Mouse (Mus musculus) testis, adult 10 weeks (tissue): ENCODE results near the gene Cpeb1. TPM values are rescaled to one million over a fixed set of nuclear protein-coding genes. Genes with fewer than 3 reads are reported as not detected.

Experiments used
- polyA plus RNA-seq: library from polyadenylated mRNA; stranded (reverse); fragments of 350-450 nt; fragmentation: Illumina TruSeq; extraction: RNeasy Lipid Tissue Mini Kit (QIAGEN cat#74804); gene quantifications from one replicate; pipeline ENCODE4 v1.2.3, GENCODE M21; 2014; ENCODE audit warnings: low read depth, low replicate concordance

The Cpeb1 gene
- polyA plus RNA-seq = 18.3 TPM

DNA sequence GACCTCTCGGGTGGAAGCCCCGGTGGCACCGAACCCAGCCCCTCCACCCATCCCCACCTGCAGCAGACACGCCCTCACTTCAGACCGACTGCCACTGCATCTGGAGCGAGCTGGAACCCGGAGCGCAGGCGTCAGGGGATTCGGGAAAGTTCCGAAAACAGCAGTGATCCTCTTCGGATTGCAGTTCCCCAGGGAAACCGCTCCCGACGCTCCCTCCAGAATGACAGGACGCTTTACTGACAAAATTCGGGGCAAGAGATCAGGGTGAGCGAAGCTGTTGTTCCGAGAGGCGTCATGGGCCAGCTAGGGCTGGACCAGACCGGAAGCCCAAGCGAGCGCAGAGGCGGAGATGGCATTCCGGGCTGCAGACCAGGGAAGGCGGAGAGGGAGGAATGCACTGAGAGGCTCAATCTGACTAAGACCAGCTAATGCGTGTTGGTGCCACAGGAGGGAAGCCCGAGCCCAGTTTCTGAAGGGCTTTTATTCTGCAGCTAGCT lies at the start of gene Cpeb1:
Gene Cpeb1, minus strand, starts transcription at position 311 of the 497 bp plus-strand sequence.

DNA sequence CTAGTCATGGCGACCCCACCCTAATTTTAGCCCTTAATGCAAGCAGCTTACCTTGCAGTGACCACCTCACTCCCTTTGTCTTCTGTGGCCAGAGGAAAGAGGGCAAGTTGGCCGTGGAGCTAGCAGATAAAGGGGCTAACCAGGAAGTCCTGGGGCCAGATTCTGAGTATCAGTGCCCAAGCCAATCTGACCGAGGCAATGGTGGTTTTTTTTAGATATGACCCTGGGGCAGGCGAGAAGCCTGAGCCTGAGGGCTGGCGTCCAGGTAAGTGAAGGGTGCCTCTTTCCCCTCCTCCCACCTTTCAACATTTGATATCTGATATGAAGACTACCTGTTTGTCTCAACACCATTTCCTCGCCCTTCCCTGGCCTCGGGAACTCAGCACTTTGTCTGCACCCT lies 42.9 kb upstream of the Cpeb1 start, which contains the start of gene BC048679:
Gene BC048679, minus strand, starts transcription at position 101 of the 400 bp plus-strand sequence.

DNA sequence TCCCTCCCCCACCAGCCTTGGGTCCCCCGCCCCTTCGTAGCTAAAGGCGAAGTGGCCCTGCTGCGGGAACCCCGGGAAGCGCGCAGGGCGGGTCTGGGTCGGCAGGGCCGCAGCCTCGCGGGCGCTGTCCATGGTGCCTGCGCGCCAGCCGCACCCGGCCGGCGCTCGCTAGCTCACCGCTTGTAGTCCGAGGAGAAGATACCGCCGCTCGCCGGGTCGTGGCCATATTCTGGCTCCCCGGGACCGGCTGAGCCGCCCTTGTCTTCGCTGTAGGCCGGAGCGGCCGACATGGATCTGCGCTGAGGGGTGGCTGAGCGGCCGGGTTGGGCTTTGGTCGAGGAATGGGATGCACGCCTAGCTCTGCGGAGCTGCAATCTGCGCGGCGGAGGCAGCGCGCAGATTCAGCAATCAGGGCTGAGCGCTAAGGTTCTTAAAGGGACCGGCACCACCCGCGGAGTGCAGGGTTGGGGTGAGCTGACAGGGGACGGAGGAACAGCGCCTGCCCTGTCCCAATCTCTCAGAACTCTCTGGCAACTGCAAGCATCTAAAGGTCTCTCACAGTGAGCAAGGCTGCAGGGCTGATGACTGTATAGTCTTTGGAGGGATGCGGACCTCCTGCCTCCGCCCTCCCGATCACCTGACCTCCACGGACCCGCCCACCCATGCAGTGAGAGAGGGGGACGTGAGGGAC lies 38.2 kb upstream of the Cpeb1 start, which contains the start of gene Ap3b2:
Gene Ap3b2, minus strand, starts transcription at position 595 of the 691 bp plus-strand sequence.

DNA sequence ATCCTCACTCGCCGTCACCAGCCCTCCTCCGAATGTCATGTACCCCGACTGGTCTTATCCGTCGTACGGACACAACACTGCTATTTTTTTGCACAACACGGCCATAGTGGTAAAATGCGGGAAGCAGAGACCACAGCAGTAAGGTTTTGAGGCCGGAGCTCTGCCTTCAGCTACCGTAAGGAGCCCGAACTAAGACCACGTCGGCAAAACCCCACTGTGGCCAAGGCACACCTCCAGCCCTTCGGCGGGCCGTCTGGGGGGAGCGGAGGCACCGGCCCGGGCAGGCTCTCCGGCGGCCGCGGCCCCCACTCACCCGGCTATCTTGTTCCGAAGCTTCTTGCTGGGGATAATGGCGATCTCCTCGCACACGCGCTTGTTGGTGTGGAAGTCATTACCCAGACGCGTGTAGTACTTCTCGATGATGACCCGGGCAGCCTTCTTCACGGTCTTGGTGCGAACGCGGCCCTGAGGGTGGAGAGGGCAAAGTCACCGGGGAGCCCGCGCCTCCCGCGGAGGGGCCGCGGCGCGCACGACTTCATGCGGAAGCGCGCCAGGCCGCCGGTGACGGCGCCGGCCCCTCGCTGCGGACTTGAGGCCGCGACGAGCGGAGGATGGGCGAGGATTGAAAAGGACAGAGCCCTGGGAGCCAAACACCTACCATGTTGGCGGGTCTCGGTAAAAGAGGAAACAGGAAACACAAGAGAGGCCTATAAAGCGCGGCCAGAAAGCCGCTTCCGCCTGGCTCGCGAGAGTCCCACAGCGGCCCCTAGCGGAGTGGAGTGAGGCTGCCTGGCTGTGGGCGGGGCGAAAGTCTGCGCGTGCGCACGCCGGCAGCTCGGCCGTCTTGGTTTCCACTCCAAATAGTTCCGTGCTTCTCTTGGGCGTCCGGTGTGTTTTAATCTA lies 110.5 kb downstream of the Cpeb1 start, which contains the start of gene Rps17:
Gene Rps17, minus strand, starts transcription at position 711 of the 903 bp plus-strand sequence.

Other genes starting within 250 kb of the Cpeb1 start
- 348 TPM for gene Pde8a, start 241.9 kb downstream of the Cpeb1 start, polyA plus RNA-seq
- 184 TPM for gene Rps17, start 110.2 kb downstream of the Cpeb1 start, polyA plus RNA-seq
- gene Ap3b2, start 38.5 kb upstream of the Cpeb1 start, polyA plus RNA-seq = not detected
- not detected for gene BC048679, start 42.8 kb upstream of the Cpeb1 start, polyA plus RNA-seq
- 0.22 TPM for gene Fsd2, start 111.5 kb upstream of the Cpeb1 start, polyA plus RNA-seq
- 29.0 TPM for gene Whamm, start 115.8 kb upstream of the Cpeb1 start, polyA plus RNA-seq